Mouse (Mus musculus) neutrophil, adult 65 days (primary cell): ENCODE data around the gene Hist1h2bg. TPM values are rescaled to one million over a fixed set of nuclear protein-coding genes. Genes with fewer than 3 reads are reported as not detected.

Source experiments
- total RNA-seq: library from RNA; stranded (reverse); gene quantifications from 2 replicates; pipeline ENCODE4 v1.2.4, GENCODE M21; 2023

The Hist1h2bg gene
- total RNA-seq: 877 and 1,185 TPM in 2 replicates

GRCm38 (mm10) chr13:23571022-23571503 is at the start of gene Hist1h2bg, which contains the start of gene Hist1h2ae:
Hist1h2bg (plus strand) TSS chr13:23571396.
Hist1h2ae (minus strand) TSS chr13:23571220.

GRCm38 (mm10) chr13:23530901-23531875 is 40.0 kb upstream of the Hist1h2bg start, which contains the start of gene Hist1h4h:
Hist1h4h (plus strand) TSS chr13:23531050.

GRCm38 (mm10) chr13:23533560-23534367 is 37.4 kb upstream of the Hist1h2bg start, which contains the start of gene Hist1h2af:
Hist1h2af (plus strand) TSS chr13:23533906.

GRCm38 (mm10) chr13:23535137-23536075 is 35.8 kb upstream of the Hist1h2bg start, which contains the start of gene Hist1h3g:
Hist1h3g (plus strand) TSS chr13:23535422.

GRCm38 (mm10) chr13:23542999-23543607 is 28.1 kb upstream of the Hist1h2bg start, which contains the start of gene Hist1h2bh:
Hist1h2bh (minus strand) TSS chr13:23543392.

GRCm38 (mm10) chr13:23543965-23544786 is 27.0 kb upstream of the Hist1h2bg start, which contains the start of gene Hist1h3f:
Hist1h3f (plus strand) TSS chr13:23544052.

GRCm38 (mm10) chr13:23551146-23551834 is 19.9 kb upstream of the Hist1h2bg start, which contains the start of gene Hist1h4f:
Hist1h4f (minus strand) TSS chr13:23551648.

GRCm38 (mm10) chr13:23552962-23553361 is 18.2 kb upstream of the Hist1h2bg start, which contains the start of gene Hist1h1d:
Hist1h1d (plus strand) TSS chr13:23553262.

GRCm38 (mm10) chr13:23561883-23562659 is 9.1 kb upstream of the Hist1h2bg start, which contains the start of gene Hist1h3e:
Hist1h3e (minus strand) TSS chr13:23562369.

GRCm38 (mm10) chr13:23573898-23574524 is 2.8 kb downstream of the Hist1h2bg start, which contains the start of the genes Hist1h2bf and Hist1h2ad:
Hist1h2bf (minus strand) TSS chr13:23574196.
Hist1h2ad (plus strand) TSS chr13:23574381.

GRCm38 (mm10) chr13:23575271-23575851 is 4.2 kb downstream of the Hist1h2bg start, which contains the start of gene Hist1h3d:
Hist1h3d (plus strand) TSS chr13:23575763.

GRCm38 (mm10) chr13:23581408-23582218 is 10.4 kb downstream of the Hist1h2bg start, which contains the start of gene Hist1h4d:
Hist1h4d (plus strand) TSS chr13:23581598.

GRCm38 (mm10) chr13:23620733-23621531 is 49.7 kb downstream of the Hist1h2bg start, which contains the start of gene Hist1h2be:
Hist1h2be (minus strand) TSS chr13:23621124.

